Mouse (Mus musculus): ENCODE results near the gene Wdfy4. TPM values are rescaled to one million over a fixed set of nuclear protein-coding genes. Genes with fewer than 3 reads are reported as not detected.

Gene Wdfy4
- polyA plus RNA-seq, 2 experiments, result 0.60 to 0.89 TPM

- DNase-seq (ENCODE audit: low spot score), result no peak
- Histone ChIP-seq H3K9me3 (ENCODE audit: control insufficient read depth, low read length) (no peaks in the 10 kb centered on the region), H3K9ac (ENCODE audit: low read depth, low read length, severe bottlenecking) (no peak overlapping the region), H3K36me3 (ENCODE audit: control insufficient read depth, insufficient read depth, low read length) (no peaks in the 10 kb centered on the region), H3K4me1 (ENCODE audit: control insufficient read depth, insufficient read depth, low read length) (peaks cover 3% of the 10 kb centered on the region), H3K27me3 (ENCODE audit: control insufficient read depth, insufficient read depth, low read length) (no peaks in the 10 kb centered on the region), H3K4me2 (replicated peaks; ENCODE audit: low read depth, low read length, severe bottlenecking) (no peak overlapping the region), H3K27ac (replicated peaks; ENCODE audit: low read depth, low read length) (no peak overlapping the region), H3K4me3 (replicated peaks; ENCODE audit: low read length) (no peak overlapping the region)
- no peak for TF ChIP-seq POLR2A (IDR thresholded peaks at IDR 0.05; ENCODE audit: borderline replicate concordance, extremely low read depth, insufficient read depth, insufficient read length)
- WGBS, result 57% methylated on average over 5 of the region's 5 CpGs
- no peak for ATAC-seq (ENCODE audit: low FRiP score, low read depth)
Observed at GRCm38 (mm10) chr14:33212271-33212957, 27.1 kb upstream of the Wdfy4 start.

DNA sequence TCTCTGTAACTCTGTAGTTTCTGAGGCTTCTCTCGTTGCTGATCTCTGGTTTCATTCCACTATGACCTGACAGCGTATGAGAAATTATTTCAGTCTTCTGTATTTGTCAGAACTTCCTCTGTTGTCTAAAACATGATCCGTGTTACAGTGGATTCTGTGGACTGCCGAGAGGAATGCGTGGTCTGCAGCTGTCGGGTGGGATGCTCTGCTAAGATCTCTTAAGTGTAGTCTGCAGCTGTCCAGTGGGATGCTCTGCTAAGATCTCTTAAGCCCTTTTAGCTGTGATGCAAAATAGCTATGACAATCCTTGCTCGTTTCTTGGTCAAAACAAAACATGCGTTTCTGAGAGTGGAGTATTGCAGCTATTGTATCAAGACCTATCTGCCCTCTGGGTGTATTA, 25.5 kb upstream of the Wdfy4 start:
- WGBS, result 75% methylated on average over 8 of the region's 8 CpGs
- Histone ChIP-seq H3K27me3 (ENCODE audit: control insufficient read depth, insufficient read depth, low read length) (no peaks in the 10 kb centered on the region), H3K27ac (replicated peaks; ENCODE audit: low read depth, low read length) (no peak overlapping the region), H3K4me2 (replicated peaks; ENCODE audit: low read depth, low read length, severe bottlenecking) (no peak overlapping the region), H3K36me3 (ENCODE audit: control insufficient read depth, insufficient read depth, low read length) (no peaks in the 10 kb centered on the region), H3K4me1 (ENCODE audit: control insufficient read depth, insufficient read depth, low read length) (peaks cover 3% of the 10 kb centered on the region), H3K9me3 (ENCODE audit: control insufficient read depth, low read length) (no peaks in the 10 kb centered on the region), H3K4me3 (replicated peaks; ENCODE audit: low read length) (no peak overlapping the region), H3K9ac (ENCODE audit: low read depth, low read length, severe bottlenecking) (no peak overlapping the region)
- ATAC-seq (ENCODE audit: low FRiP score, low read depth) (peak; percentile 56; the same call in 1 of the 2 replicates), DNase-seq (ENCODE audit: low spot score) (peak; percentile 44)
- TF ChIP-seq POLR2A (IDR thresholded peaks at IDR 0.05; ENCODE audit: borderline replicate concordance, extremely low read depth, insufficient read depth, insufficient read length), result no peak

DNA sequence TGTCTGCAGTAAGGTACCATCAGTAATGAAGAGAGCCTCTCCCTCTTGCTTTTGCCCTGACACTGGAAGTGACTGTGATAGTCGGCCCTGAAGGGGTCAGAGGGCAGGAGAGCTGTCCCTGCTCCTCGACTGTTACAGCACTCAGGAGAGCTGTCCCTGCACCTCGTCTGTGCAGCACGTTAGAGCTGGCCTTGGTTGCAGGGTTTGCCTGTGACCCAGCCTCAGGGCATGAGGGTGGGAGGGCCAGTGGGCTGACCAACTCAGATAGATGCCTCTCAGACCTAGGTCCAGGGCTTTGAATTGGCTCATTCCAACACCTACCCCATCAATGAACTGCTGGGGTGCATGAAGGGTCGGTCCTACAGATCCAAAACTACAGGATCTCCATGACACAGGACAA, 23.0 kb upstream of the Wdfy4 start:
- Histone ChIP-seq H3K4me1 (ENCODE audit: control insufficient read depth, insufficient read depth, low read length) (no peaks in the 10 kb centered on the region), H3K36me3 (ENCODE audit: control insufficient read depth, insufficient read depth, low read length) (no peaks in the 10 kb centered on the region), H3K27ac (replicated peaks; ENCODE audit: low read depth, low read length) (no peak overlapping the region), H3K9me3 (ENCODE audit: control insufficient read depth, low read length) (no peaks in the 10 kb centered on the region), H3K27me3 (ENCODE audit: control insufficient read depth, insufficient read depth, low read length) (no peaks in the 10 kb centered on the region), H3K4me3 (replicated peaks; ENCODE audit: low read length) (no peak overlapping the region), H3K4me2 (replicated peaks; ENCODE audit: low read depth, low read length, severe bottlenecking) (no peak overlapping the region), H3K9ac (ENCODE audit: low read depth, low read length, severe bottlenecking) (no peak overlapping the region)
- DNase-seq (ENCODE audit: low spot score) (no peak), ATAC-seq (ENCODE audit: low FRiP score, low read depth) (no peak)
- no peak for TF ChIP-seq POLR2A (IDR thresholded peaks at IDR 0.05; ENCODE audit: borderline replicate concordance, extremely low read depth, insufficient read depth, insufficient read length)
- 21% methylated on average over 5 of the region's 5 CpGs for WGBS

GRCm38 (mm10) chr14:33207011-33207410, 21.7 kb upstream of the Wdfy4 start:
- no peaks in the 10 kb centered on the region for H3K4me1 ChIP-seq (ENCODE audit: control insufficient read depth, insufficient read depth, low read length)
- no peak for TF ChIP-seq POLR2A (IDR thresholded peaks at IDR 0.05; ENCODE audit: borderline replicate concordance, extremely low read depth, insufficient read depth, insufficient read length)
- no peak for DNase-seq (ENCODE audit: low spot score)
- no peaks in the 10 kb centered on the region for H3K9me3 ChIP-seq (ENCODE audit: control insufficient read depth, low read length)
- no peak overlapping the region for H3K9ac ChIP-seq (ENCODE audit: low read depth, low read length, severe bottlenecking)
- no peak overlapping the region for H3K4me3 ChIP-seq (replicated peaks; ENCODE audit: low read length)
- no peaks in the 10 kb centered on the region for H3K36me3 ChIP-seq (ENCODE audit: control insufficient read depth, insufficient read depth, low read length)
- no peak overlapping the region for H3K27ac ChIP-seq (replicated peaks; ENCODE audit: low read depth, low read length)
- H3K27me3 ChIP-seq (ENCODE audit: control insufficient read depth, insufficient read depth, low read length), result no peaks in the 10 kb centered on the region
- ATAC-seq (ENCODE audit: low FRiP score, low read depth), result no peak
- 15% methylated on average over 2 of the region's 2 CpGs for WGBS
- no peak overlapping the region for H3K4me2 ChIP-seq (replicated peaks; ENCODE audit: low read depth, low read length, severe bottlenecking)

- Histone ChIP-seq H3K36me3 (ENCODE audit: control insufficient read depth, insufficient read depth, low read length) (no peaks in the 10 kb centered on the region), H3K9ac (ENCODE audit: low read depth, low read length, severe bottlenecking) (no peak overlapping the region), H3K27ac (replicated peaks; ENCODE audit: low read depth, low read length) (no peak overlapping the region), H3K4me2 (replicated peaks; ENCODE audit: low read depth, low read length, severe bottlenecking) (peak overlapping the region; percentile 36), H3K27me3 (ENCODE audit: control insufficient read depth, insufficient read depth, low read length) (no peaks in the 10 kb centered on the region), H3K4me1 (ENCODE audit: control insufficient read depth, insufficient read depth, low read length) (no peaks in the 10 kb centered on the region), H3K4me3 (replicated peaks; ENCODE audit: low read length) (peak overlapping the region; percentile 7; the same call in 1 of the 2 replicates), H3K9me3 (ENCODE audit: control insufficient read depth, low read length) (no peaks in the 10 kb centered on the region)
- ATAC-seq (ENCODE audit: low FRiP score, low read depth), result no peak
- WGBS, result 30% methylated on average over 24 of the region's 24 CpGs
- DNase-seq (ENCODE audit: low spot score), result peak; percentile 44
- no peak for TF ChIP-seq POLR2A (IDR thresholded peaks at IDR 0.05; ENCODE audit: borderline replicate concordance, extremely low read depth, insufficient read depth, insufficient read length)
Observed at GRCm38 (mm10) chr14:33205280-33205965, 20.1 kb upstream of the Wdfy4 start.

Measured in limb, embryonic 14.5 days (tissue).